9 mouse cellular contexts compared by ENCODE assay signal in the genomic region with DNA sequence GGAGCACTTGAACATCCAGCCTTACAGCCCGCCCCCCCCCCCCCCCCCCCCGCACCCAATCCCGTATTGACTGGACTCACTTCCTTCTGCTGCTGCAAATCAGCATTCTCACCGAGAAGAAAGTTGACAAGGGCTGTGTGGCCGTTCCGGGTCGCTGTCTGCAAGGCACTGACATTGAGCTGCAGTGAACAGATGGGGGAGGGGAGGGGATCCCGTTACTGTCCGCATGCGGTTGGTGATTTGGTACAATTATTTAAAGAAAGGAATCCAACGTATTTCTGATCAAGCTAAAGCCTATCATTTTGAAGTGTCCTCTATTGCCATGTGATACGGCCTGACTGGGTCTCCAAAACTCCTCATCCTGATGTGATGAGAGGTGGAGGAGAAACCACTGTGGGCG. TPM values are rescaled to one million over a fixed set of nuclear protein-coding genes. Genes with fewer than 3 reads are reported as not detected.
DNase-seq lines count a peak whose midpoint lies in the region; ATAC-seq lines count a peak whose summit lies in the region.
"Had no signal": no experiment of that assay in that cellular context is flagged by ENCODE, and none has a peak within 500 bp of the region (broad histone marks: within the 10 kb centered on the region; RNA-seq: fewer than 3 reads in every experiment).

No protein-coding gene starts in this region.

- intact Hi-C loops in heart, postnatal 25 days (cut with DNase I): loop anchor here (10.0 kb wide), 1 partner anchor 69 kb away; no protein-coding TSS in a partner anchor

- peak; percentile 95 for DNase-seq in heart, adult 11 months
- no peak for DNase-seq in heart, postnatal 25 days (ENCODE audit: low spot score)
- DNase-seq in kidney, adult 18-20 months: peak; percentile 52
- DNase-seq in thymus, postnatal 25 days: no peak
- no peak for DNase-seq in gastrocnemius, postnatal 10 days

- H3K9me3 ChIP-seq in embryonic facial prominence, embryonic 13.5 days: no peaks in the 10 kb centered on the region
- no peaks in the 10 kb centered on the region for H3K9me3 ChIP-seq in midbrain, embryonic 12.5 days
- no peaks in the 10 kb centered on the region for H3K9me3 ChIP-seq in intestine, embryonic 15.5 days

- no peaks in the 10 kb centered on the region for H3K27me3 ChIP-seq in embryonic facial prominence, embryonic 13.5 days
- H3K27me3 ChIP-seq in midbrain, embryonic 12.5 days: no peaks in the 10 kb centered on the region
- H3K27me3 ChIP-seq in intestine, embryonic 15.5 days (replicated peaks): no peaks in the 10 kb centered on the region

- H3K27ac ChIP-seq in embryonic facial prominence, embryonic 13.5 days: no peak overlapping the region
- H3K27ac ChIP-seq in midbrain, embryonic 12.5 days (replicated peaks): no peak overlapping the region
- H3K27ac ChIP-seq in intestine, embryonic 15.5 days: no peak overlapping the region

- no peak for ATAC-seq in embryonic facial prominence, embryonic 13.5 days (ENCODE audit: insufficient number of reproducible peaks, insufficient read depth, low FRiP score, low TSS enrichment, low read depth)
- ATAC-seq in midbrain, embryonic 12.5 days (ENCODE audit: low FRiP score, low read depth): peak; percentile 51; the same call in 1 of the 2 replicates
- no peak for ATAC-seq in intestine, embryonic 15.5 days

- H3K4me3 ChIP-seq in embryonic facial prominence, embryonic 13.5 days: no peak overlapping the region
- no peak overlapping the region for H3K4me3 ChIP-seq in midbrain, embryonic 12.5 days
- no peak overlapping the region for H3K4me3 ChIP-seq in intestine, embryonic 15.5 days (replicated peaks)

- WGBS in embryonic facial prominence, embryonic 13.5 days: 21% methylated on average over 12 of the region's 13 CpGs
- 52% methylated on average over 11 of the region's 13 CpGs for WGBS in midbrain, embryonic 12.5 days
- WGBS in intestine, embryonic 15.5 days: 43% methylated on average over 13 of the region's 13 CpGs

- H3K36me3 ChIP-seq in embryonic facial prominence, embryonic 13.5 days: no peaks in the 10 kb centered on the region
- H3K36me3 ChIP-seq in midbrain, embryonic 12.5 days: no peaks in the 10 kb centered on the region
- H3K36me3 ChIP-seq in intestine, embryonic 15.5 days: no peaks in the 10 kb centered on the region

- peaks cover 23% of the 10 kb centered on the region for H3K4me1 ChIP-seq in embryonic facial prominence, embryonic 13.5 days
- H3K4me1 ChIP-seq in midbrain, embryonic 12.5 days: 0 out of 2 replicates have a peak, but pooled peaks cover 2% of the 10 kb centered on the region
- peaks cover 21% of the 10 kb centered on the region for H3K4me1 ChIP-seq in intestine, embryonic 15.5 days (replicated peaks)

- H3K4me2 ChIP-seq in embryonic facial prominence, embryonic 13.5 days: peak overlapping the region; percentile 29
- 0 out of 2 replicates have a peak overlapping the region, but pooled peaks have one; percentile 13 for H3K4me2 ChIP-seq in midbrain, embryonic 12.5 days (replicated peaks)
- H3K4me2 ChIP-seq in intestine, embryonic 15.5 days (replicated peaks): no peak overlapping the region

- H3K9ac ChIP-seq in embryonic facial prominence, embryonic 13.5 days: no peak overlapping the region
- no peak overlapping the region for H3K9ac ChIP-seq in midbrain, embryonic 12.5 days (replicated peaks)
- H3K9ac ChIP-seq in intestine, embryonic 15.5 days: no peak overlapping the region

RNA-seq across cellular contexts. Expression of gene Ankdd1b, which starts 35.2 kb away (rescaled TPM):
- under 1 TPM; 0.21 to 0.36 TPM for total RNA-seq in heart, postnatal 25 days (2021)
- 0.21 TPM in 1 of 2 replicates, not detected in the other for polyA plus RNA-seq in embryonic facial prominence, embryonic 13.5 days (2015; fragmentation: Nextera tagmentation; extraction: Ambion mirVana)
- polyA plus RNA-seq in midbrain, embryonic 12.5 days (2016; fragmentation: Nextera tagmentation; extraction: Ambion mirVana): not detected in 2 replicates
- polyA plus RNA-seq in intestine, embryonic 15.5 days (2015; fragmentation: Nextera tagmentation; extraction: Ambion mirVana): 0.13 and 0.14 TPM in 2 replicates
- total RNA-seq in gastrocnemius, postnatal 10 days (2021): under 1 TPM; 0.29 to 0.31 TPM

RNA-seq across cellular contexts. Expression of gene Poc5, which starts 47.7 kb away (rescaled TPM):
- total RNA-seq in heart, postnatal 25 days (2021): 10 to 100 TPM; 10.5 to 13.4 TPM
- polyA plus RNA-seq in embryonic facial prominence, embryonic 13.5 days (2015; fragmentation: Nextera tagmentation; extraction: Ambion mirVana): 14.9 and 17.5 TPM in 2 replicates
- polyA plus RNA-seq in midbrain, embryonic 12.5 days (2016; fragmentation: Nextera tagmentation; extraction: Ambion mirVana): 23.5 and 26.1 TPM in 2 replicates
- 9.1 and 12.6 TPM in 2 replicates for polyA plus RNA-seq in intestine, embryonic 15.5 days (2015; fragmentation: Nextera tagmentation; extraction: Ambion mirVana)
- 10 to 100 TPM in 1 of 2 experiments, 1 to 10 TPM in 1; 7.4 to 10.8 TPM for total RNA-seq in gastrocnemius, postnatal 10 days (2021)

RNA-seq across cellular contexts. Expression of gene Gm17622, which starts 54.7 kb away (rescaled TPM):
- not detected for total RNA-seq in heart, postnatal 25 days (2021)
- not detected in 2 replicates for polyA plus RNA-seq in embryonic facial prominence, embryonic 13.5 days (2015; fragmentation: Nextera tagmentation; extraction: Ambion mirVana)
- polyA plus RNA-seq in midbrain, embryonic 12.5 days (2016; fragmentation: Nextera tagmentation; extraction: Ambion mirVana): not detected in 2 replicates
- polyA plus RNA-seq in intestine, embryonic 15.5 days (2015; fragmentation: Nextera tagmentation; extraction: Ambion mirVana): not detected in 2 replicates
- not detected for total RNA-seq in gastrocnemius, postnatal 10 days (2021)
- polyA plus RNA-seq: gonadal fat pad, adult 2 months had no signal

Comparison
In these comparisons a context has a peak if more than half of its experiments do, and no peak if none do; other contexts are left out.
1. DNase-seq: peak in heart, adult 11 months (single experiment) and kidney, adult 18-20 months (single experiment); none in heart, postnatal 25 days (single experiment), thymus, postnatal 25 days (single experiment) and gastrocnemius, postnatal 10 days (single experiment).